In genomic region chr8:45362323-45362722, GRCm38 (mm10) we compare ENCODE assay signal across 12 mouse cellular contexts. TPM values are rescaled to one million over a fixed set of nuclear protein-coding genes. Genes with fewer than 3 reads are reported as not detected.
A peak's percentile ranks its signal among the peaks of the same experiment; 100 is the strongest.
DNase-seq lines count a peak whose midpoint lies in the region; ATAC-seq and TF ChIP-seq lines count a peak whose summit lies in the region.
"Had no signal": no experiment of that assay in that cellular context is flagged by ENCODE, and none has a peak within 500 bp of the region (broad histone marks: within the 10 kb centered on the region; RNA-seq: fewer than 3 reads in every experiment).

No protein-coding gene starts in this region.

- H3K36me3 ChIP-seq in embryonic facial prominence, embryonic 11.5 days (replicated peaks; ENCODE audit: control insufficient read depth, insufficient read depth, low read depth, low read length) = no peaks in the 10 kb centered on the region
- no peaks in the 10 kb centered on the region for H3K36me3 ChIP-seq in embryonic facial prominence, embryonic 10.5 days (replicated peaks)
- no peaks in the 10 kb centered on the region for H3K36me3 ChIP-seq in E14TG2a.4 (ENCODE audit: insufficient read depth, low read length)

- WGBS in embryonic facial prominence, embryonic 11.5 days = 55% methylated on average over 6 of the region's 6 CpGs
- WGBS in embryonic facial prominence, embryonic 10.5 days = 64% methylated on average over 6 of the region's 6 CpGs

- no peak overlapping the region for H3K27ac ChIP-seq in embryonic facial prominence, embryonic 11.5 days (replicated peaks; ENCODE audit: low read depth, low read length)
- no peak overlapping the region for H3K27ac ChIP-seq in embryonic facial prominence, embryonic 10.5 days (replicated peaks)
- no peak overlapping the region for H3K27ac ChIP-seq in left cerebral cortex, adult 2 months

- no peaks in the 10 kb centered on the region for H3K9me3 ChIP-seq in embryonic facial prominence, embryonic 11.5 days (replicated peaks; ENCODE audit: control insufficient read depth, low read length)
- H3K9me3 ChIP-seq in embryonic facial prominence, embryonic 10.5 days = no peaks in the 10 kb centered on the region
- H3K9me3 ChIP-seq in E14TG2a.4 (ENCODE audit: low read length) = no peaks in the 10 kb centered on the region

- ATAC-seq in embryonic facial prominence, embryonic 11.5 days (replicated peaks; ENCODE audit: insufficient number of reproducible peaks, low FRiP score, low TSS enrichment, low read depth) = no peak

- TF ChIP-seq CTCF in left cerebral cortex, adult 2 months (IDR thresholded peaks at IDR 0.05) = peak; percentile 65
- TF ChIP-seq CTCF in E14TG2a.4 (conservative IDR thresholded peaks at IDR 0.05; ENCODE audit: low read length) = peak; percentile 60

- DNase-seq in embryonic facial prominence, embryonic 11.5 days (ENCODE audit: low spot score) = peak; percentile 49
- DNase-seq in embryonic facial prominence, embryonic 10.5 days (ENCODE audit: low spot score) = no peak
- peak in 1 of 2 experiments; percentile 34 for DNase-seq in left cerebral cortex, adult 2 months (ENCODE audit: extremely low spot score in 1 of 2, low spot score in 2 of 2)
- DNase-seq in left cerebral cortex, postnatal 36 days (ENCODE audit: low spot score in 2 of 2) = no peak
- peak; percentile 43 to 78 for DNase-seq in kidney, postnatal 36 days
- no peak for DNase-seq in ovary, postnatal 14 days (ENCODE audit: low spot score)
- DNase-seq in thymus, postnatal 0 days (ENCODE audit: low spot score) = no peak
- DNase-seq: cerebellum, adult 18-20 months had no signal

- no peak overlapping the region for H3K4me3 ChIP-seq in embryonic facial prominence, embryonic 11.5 days (ENCODE audit: low read depth, low read length)
- no peak overlapping the region for H3K4me3 ChIP-seq in embryonic facial prominence, embryonic 10.5 days
- no peak overlapping the region for H3K4me3 ChIP-seq in left cerebral cortex, adult 2 months
- no peak overlapping the region for H3K4me3 ChIP-seq in E14TG2a.4 (replicated peaks; ENCODE audit: low read length)
- H3K4me3 ChIP-seq: megakaryocyte, embryonic 14.5 days had no signal

- H3K9ac ChIP-seq in embryonic facial prominence, embryonic 11.5 days (replicated peaks; ENCODE audit: low read length) = no peak overlapping the region

- no peak overlapping the region for H3K4me2 ChIP-seq in embryonic facial prominence, embryonic 11.5 days (ENCODE audit: low read depth, low read length)

- H3K27me3 ChIP-seq in embryonic facial prominence, embryonic 11.5 days (ENCODE audit: control insufficient read depth, insufficient read depth, low read length) = no peaks in the 10 kb centered on the region
- no peaks in the 10 kb centered on the region for H3K27me3 ChIP-seq in embryonic facial prominence, embryonic 10.5 days (replicated peaks; ENCODE audit: low read depth, poor library complexity, severe bottlenecking)
- H3K27me3 ChIP-seq in E14TG2a.4 (ENCODE audit: insufficient read depth, low read length) = peaks cover 29% of the 10 kb centered on the region

- intact Hi-C loops in left cerebral cortex, adult 2 months (cut with DNase I) = loop anchor here (5.0 kb wide), 1 partner anchor 575 kb away; no protein-coding TSS in a partner anchor
- intact Hi-C loops in left cerebral cortex, postnatal 36 days (cut with DNase I) = loop anchor here (5.0 to 10.0 kb wide), 2 partner anchors 422 to 570 kb away; partner anchors contain the start of gene Ccdc110

- no peaks in the 10 kb centered on the region for H3K4me1 ChIP-seq in embryonic facial prominence, embryonic 11.5 days (ENCODE audit: control insufficient read depth, insufficient read depth, low read length)
- peaks cover 16% of the 10 kb centered on the region for H3K4me1 ChIP-seq in embryonic facial prominence, embryonic 10.5 days
- peaks cover 3% of the 10 kb centered on the region for H3K4me1 ChIP-seq in E14TG2a.4 (replicated peaks; ENCODE audit: low read depth, low read length)

RNA-seq across cellular contexts. Expression of gene Fam149a, which starts 19.8 kb away (rescaled TPM):
- polyA plus RNA-seq in embryonic facial prominence, embryonic 11.5 days (2014; fragmentation: Nextera tagmentation; extraction: Ambion mirVana) = 12.9 and 15.3 TPM in 2 replicates
- 13.1 and 13.8 TPM in 2 replicates for polyA plus RNA-seq in embryonic facial prominence, embryonic 10.5 days (2016; fragmentation: Nextera tagmentation; extraction: Ambion mirVana)
- 10 to 100 TPM; 25.7 to 26.0 TPM for total RNA-seq in left cerebral cortex, adult 2 months (2021)
- 10 to 100 TPM; 20.7 to 25.3 TPM for total RNA-seq in left cerebral cortex, postnatal 36 days (2021)
- polyA plus RNA-seq in thymus, postnatal 0 days (2015; fragmentation: Nextera tagmentation; extraction: Ambion mirVana) = 1.1 and 1.3 TPM in 2 replicates

RNA-seq across cellular contexts. Expression of gene Cyp4v3, which starts 29.3 kb away (rescaled TPM):
- polyA plus RNA-seq in embryonic facial prominence, embryonic 11.5 days (2014; fragmentation: Nextera tagmentation; extraction: Ambion mirVana) = 2.0 and 2.1 TPM in 2 replicates
- 0.52 and 1.3 TPM in 2 replicates for polyA plus RNA-seq in embryonic facial prominence, embryonic 10.5 days (2016; fragmentation: Nextera tagmentation; extraction: Ambion mirVana)
- total RNA-seq in left cerebral cortex, adult 2 months (2021) = 1 to 10 TPM; 5.5 to 6.5 TPM
- 1 to 10 TPM; 5.7 to 6.3 TPM for total RNA-seq in left cerebral cortex, postnatal 36 days (2021)
- 1.8 and 2.0 TPM in 2 replicates for polyA plus RNA-seq in thymus, postnatal 0 days (2015; fragmentation: Nextera tagmentation; extraction: Ambion mirVana)

RNA-seq across cellular contexts. Expression of gene Tlr3, which starts 48.6 kb away (rescaled TPM):
- 1.0 and 2.1 TPM in 2 replicates for polyA plus RNA-seq in embryonic facial prominence, embryonic 11.5 days (2014; fragmentation: Nextera tagmentation; extraction: Ambion mirVana)
- 0.70 and 0.80 TPM in 2 replicates for polyA plus RNA-seq in embryonic facial prominence, embryonic 10.5 days (2016; fragmentation: Nextera tagmentation; extraction: Ambion mirVana)
- total RNA-seq in left cerebral cortex, adult 2 months (2021) = 1 to 10 TPM; 8.7 to 8.8 TPM
- 1 to 10 TPM; 7.5 to 8.1 TPM for total RNA-seq in left cerebral cortex, postnatal 36 days (2021)
- polyA plus RNA-seq in thymus, postnatal 0 days (2015; fragmentation: Nextera tagmentation; extraction: Ambion mirVana) = 1.5 and 1.8 TPM in 2 replicates

RNA-seq across cellular contexts. Expression of gene Gm45753, which starts 54.1 kb away (rescaled TPM):
- polyA plus RNA-seq in embryonic facial prominence, embryonic 11.5 days (2014; fragmentation: Nextera tagmentation; extraction: Ambion mirVana) = not detected in 2 replicates
- polyA plus RNA-seq in embryonic facial prominence, embryonic 10.5 days (2016; fragmentation: Nextera tagmentation; extraction: Ambion mirVana) = 0.07 TPM in 1 of 2 replicates, not detected in the other
- total RNA-seq in left cerebral cortex, adult 2 months (2021) = not detected
- total RNA-seq in left cerebral cortex, postnatal 36 days (2021) = not detected
- polyA plus RNA-seq in thymus, postnatal 0 days (2015; fragmentation: Nextera tagmentation; extraction: Ambion mirVana) = not detected in 2 replicates
- total RNA-seq: ES-E14 had no signal
- polyA plus RNA-seq: intestine, embryonic 14.5 days had no signal

Comparison
In these comparisons a context has a peak if more than half of its experiments do, and no peak if none do; other contexts are left out.
1. DNase-seq: peak in embryonic facial prominence, embryonic 11.5 days (single experiment) and kidney, postnatal 36 days (2 of 2); none in embryonic facial prominence, embryonic 10.5 days (single experiment), left cerebral cortex, postnatal 36 days (0 of 2), ovary, postnatal 14 days (single experiment) and thymus, postnatal 0 days (single experiment).